Mouse (Mus musculus): ENCODE measurements at regions not wholly inside any gene's neighbourhood (a gene's known extent, or its start where the extent isn't known, plus 50 kb on each side); places are given as distances from the start of the nearest gene placed in this dataset.

- DNase-seq (ENCODE audit: low spot score), result no peak
Observed at GRCm38 (mm10) chr4:34337852-34338251, 212.9 kb upstream of the Akirin2 start.

GRCm38 (mm10) chr4:34340057-34340456 lies 210.7 kb upstream of the Akirin2 start:
- no peak for DNase-seq (ENCODE audit: low spot score)

- no peak for DNase-seq (ENCODE audit: low spot score)
Observed at GRCm38 (mm10) chr4:34371281-34372032, 179.3 kb upstream of the Akirin2 start.

GRCm38 (mm10) chr4:34386338-34386967 lies 164.3 kb upstream of the Akirin2 start:
- no peak for DNase-seq (ENCODE audit: low spot score)

- peak; percentile 49 for DNase-seq (ENCODE audit: low spot score)
Observed at GRCm38 (mm10) chr4:34391499-34391898, 159.2 kb upstream of the Akirin2 start.

GRCm38 (mm10) chr4:34403061-34403460 lies 147.7 kb upstream of the Akirin2 start:
- DNase-seq (ENCODE audit: low spot score), result no peak

GRCm38 (mm10) chr4:34407181-34407580 lies 143.6 kb upstream of the Akirin2 start:
- DNase-seq (ENCODE audit: low spot score), result no peak

- no peak for DNase-seq (ENCODE audit: low spot score)
Observed at GRCm38 (mm10) chr4:34420970-34421369, 129.8 kb upstream of the Akirin2 start.

GRCm38 (mm10) chr4:34424131-34424646 lies 126.5 kb upstream of the Akirin2 start:
- no peak for DNase-seq (ENCODE audit: low spot score)

- no peak for DNase-seq (ENCODE audit: low spot score)
Observed at GRCm38 (mm10) chr4:34429003-34429402, 121.7 kb upstream of the Akirin2 start.

GRCm38 (mm10) chr4:34429456-34430235 lies 121.1 kb upstream of the Akirin2 start:
- DNase-seq (ENCODE audit: low spot score), result no peak

GRCm38 (mm10) chr4:34437316-34437715 lies 113.4 kb upstream of the Akirin2 start:
- DNase-seq (ENCODE audit: low spot score), result no peak

- DNase-seq (ENCODE audit: low spot score), result no peak
Observed at GRCm38 (mm10) chr4:34449582-34449981, 101.2 kb upstream of the Akirin2 start.

GRCm38 (mm10) chr4:34462591-34462990 lies 88.1 kb upstream of the Akirin2 start:
- no peak for DNase-seq (ENCODE audit: low spot score)

GRCm38 (mm10) chr4:34465845-34466244 lies 84.9 kb upstream of the Akirin2 start:
- no peak for DNase-seq (ENCODE audit: low spot score)

- no peak for DNase-seq (ENCODE audit: low spot score)
Observed at GRCm38 (mm10) chr4:34466309-34466708, 84.4 kb upstream of the Akirin2 start.

GRCm38 (mm10) chr4:34468096-34468495 lies 82.6 kb upstream of the Akirin2 start:
- no peak for DNase-seq (ENCODE audit: low spot score)

GRCm38 (mm10) chr4:34475792-34476448 lies 74.8 kb upstream of the Akirin2 start:
- no peak for DNase-seq (ENCODE audit: low spot score)

GRCm38 (mm10) chr4:34484273-34484672 lies 66.5 kb upstream of the Akirin2 start:
- no peak for DNase-seq (ENCODE audit: low spot score)

- DNase-seq (ENCODE audit: low spot score), result no peak
Observed at GRCm38 (mm10) chr4:34485574-34485973, 65.2 kb upstream of the Akirin2 start.

- DNase-seq (ENCODE audit: low spot score), result no peak
Observed at GRCm38 (mm10) chr4:34494961-34495723, 55.6 kb upstream of the Akirin2 start.

All from testis, postnatal 10 days (tissue).